Mouse (Mus musculus): ENCODE measurements around the gene Mpzl1.

- TF ChIP-seq CTCF (IDR thresholded peaks at IDR 0.05; ENCODE audit: low read depth), result no peak
- no peak for TF ChIP-seq EP300 (IDR thresholded peaks at IDR 0.05; ENCODE audit: low read depth)
Observed at GRCm38 (mm10) chr1:165559073-165559472, 75.3 kb downstream of the Mpzl1 start.

Data from liver, embryonic 14.5 days (tissue).